Mouse (Mus musculus) cerebellum, adult 2 months (tissue): ENCODE data around the gene Fam20c. TPM values are rescaled to one million over a fixed set of nuclear protein-coding genes. Genes with fewer than 3 reads are reported as not detected.

Experiments used
- DNase-seq, 2 experiments: peaks; one replicate each; pipeline ENCODE4 v3.0.0; 2021
- H3K27ac ChIP-seq: fragments of 200-500 bp; 2 replicates; pipeline ENCODE4 v1.5.1; 2012; ENCODE audit warnings: low read length, control low read depth, inconsistent platforms; ENCODE audit not compliant: insufficient read depth
- H3K27me3 ChIP-seq: fragments of 200-500 bp; 2 replicates; pipeline ENCODE4 v1.6.1; 2012; ENCODE audit warnings: inconsistent platforms, mild to moderate bottlenecking, low read length, moderate library complexity; ENCODE audit not compliant: control insufficient read depth, insufficient read depth
- H3K4me1 ChIP-seq: fragments of 200-500 bp; 2 replicates; pipeline ENCODE4 v1.6.1; 2011; ENCODE audit warnings: low read length; ENCODE audit not compliant: control insufficient read depth, insufficient read depth
- H3K4me3 ChIP-seq: fragments of 200-500 bp; replicated peaks from 2 replicates; pipeline ENCODE3; 2011; ENCODE audit warnings: mild to moderate bottlenecking, low read depth, low read length, control low read depth; ENCODE audit not compliant: insufficient read depth
- CTCF ChIP-seq: fragments of 200-500 bp; IDR thresholded peaks from 2 replicates; pipeline ENCODE4 v1.5.1; 2011; ENCODE audit warnings: low read depth, mild to moderate bottlenecking, control low read depth, low read length, moderate library complexity, borderline replicate concordance; ENCODE audit not compliant: insufficient read depth
- POLR2A ChIP-seq: fragments of 200-500 bp; IDR thresholded peaks from 2 replicates; pipeline ENCODE4 v1.6.1; 2011; ENCODE audit warnings: low read length, control low read depth, borderline replicate concordance; ENCODE audit not compliant: insufficient read depth
- WGBS: fragments of 180-500 bp; shearing (Covaris S2); methylation state at CpG from one replicate; pipeline ENCODE4 v1.1.7; 2018; 5-methylcytosine and 5-hydroxymethylcytosine counted together
- polyA plus RNA-seq: library from polyadenylated mRNA; depleted of rRNA; stranded (reverse); fragments of >200 nt; gene quantifications from 2 replicates; pipeline ENCODE4 v1.2.3, GENCODE M21; 2012

The Fam20c gene
- polyA plus RNA-seq, 1 experiment = 32.9 TPM

- no peak overlapping the region for H3K27ac ChIP-seq
- WGBS = 80% methylated on average over 3 of the region's 3 CpGs
- no peaks in the 10 kb centered on the region for H3K27me3 ChIP-seq
- no peak for DNase-seq
- no peak for TF ChIP-seq CTCF
- TF ChIP-seq POLR2A = no peak
- peaks cover 13% of the 10 kb centered on the region for H3K4me1 ChIP-seq
- no peak overlapping the region for H3K4me3 ChIP-seq
Observed at GRCm38 (mm10) chr5:138779655-138780054, 25.3 kb downstream of the Fam20c start.

DNA sequence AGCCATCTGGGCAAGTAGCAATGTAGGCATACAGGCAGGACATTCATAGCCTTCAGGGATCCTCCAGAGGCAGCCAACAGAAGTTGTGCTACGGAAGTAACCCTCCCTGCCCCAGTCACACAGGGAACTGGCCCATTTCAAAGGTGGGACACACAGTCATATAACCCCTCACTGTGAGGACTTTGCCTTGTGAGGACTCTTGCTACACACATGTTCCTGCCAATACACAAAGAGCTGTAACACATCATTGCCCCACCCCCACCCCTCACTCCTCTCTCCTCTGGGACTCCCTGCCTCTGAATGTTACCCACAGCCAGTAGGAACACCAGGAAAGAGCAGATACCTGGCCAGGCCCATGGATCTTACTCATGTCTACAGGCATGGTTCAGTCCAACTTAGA, 28.4 kb downstream of the Fam20c start:
- no peak for TF ChIP-seq POLR2A
- no peak for TF ChIP-seq CTCF
- H3K27me3 ChIP-seq = no peaks in the 10 kb centered on the region
- 90% methylated on average over 1 of the region's 1 CpGs for WGBS
- no peak overlapping the region for H3K27ac ChIP-seq
- DNase-seq = no peak
- H3K4me1 ChIP-seq = peaks cover 19% of the 10 kb centered on the region
- no peak overlapping the region for H3K4me3 ChIP-seq

GRCm38 (mm10) chr5:138783181-138783580, 28.9 kb downstream of the Fam20c start:
- TF ChIP-seq CTCF = no peak
- TF ChIP-seq POLR2A = no peak
- peaks cover 19% of the 10 kb centered on the region for H3K4me1 ChIP-seq
- WGBS = 93% methylated on average over 8 of the region's 8 CpGs
- no peak for DNase-seq
- H3K4me3 ChIP-seq = no peak overlapping the region
- no peak overlapping the region for H3K27ac ChIP-seq
- H3K27me3 ChIP-seq = no peaks in the 10 kb centered on the region

GRCm38 (mm10) chr5:138785986-138786515, 31.7 kb downstream of the Fam20c start:
- no peak for DNase-seq

DNA sequence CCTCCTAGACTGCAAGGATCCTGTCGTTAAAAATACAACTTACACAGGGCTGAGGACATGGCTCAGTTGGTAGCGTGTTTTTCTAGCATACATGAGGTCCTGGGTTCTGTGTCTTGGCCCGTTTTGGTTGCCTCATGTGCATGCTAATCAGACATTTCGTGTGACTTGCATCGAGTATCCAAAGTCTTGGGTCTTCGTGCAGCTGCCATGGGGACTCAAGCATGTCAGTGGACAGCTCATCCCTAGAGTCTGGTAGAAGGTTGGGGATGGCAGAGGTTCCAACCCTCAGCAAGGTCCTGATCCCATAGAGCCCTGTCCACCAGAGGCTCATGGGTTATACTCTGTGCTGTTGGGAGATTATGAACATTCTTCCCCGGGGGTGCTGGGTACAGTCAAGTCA, 33.3 kb downstream of the Fam20c start:
- Histone ChIP-seq H3K27ac (no peak overlapping the region), H3K4me1 (peaks cover 16% of the 10 kb centered on the region), H3K27me3 (no peaks in the 10 kb centered on the region), H3K4me3 (no peak overlapping the region)
- TF ChIP-seq CTCF (no peak), POLR2A (no peak)
- no peak for DNase-seq
- 94% methylated on average over 7 of the region's 7 CpGs for WGBS

More at GRCm38 (mm10) chr5:138785986-138786515, 31.7 kb downstream of the Fam20c start:
- WGBS = 93% methylated on average over 3 of the region's 3 CpGs
- Histone ChIP-seq H3K27me3 (no peaks in the 10 kb centered on the region), H3K4me3 (no peak overlapping the region), H3K27ac (no peak overlapping the region), H3K4me1 (peaks cover 16% of the 10 kb centered on the region)
- TF ChIP-seq POLR2A (no peak), CTCF (no peak)

GRCm38 (mm10) chr5:138788481-138789211, 34.3 kb downstream of the Fam20c start:
- peak; percentile 19 to 28 for DNase-seq
- TF ChIP-seq CTCF (no peak), POLR2A (no peak)
- H3K27ac ChIP-seq = no peak overlapping the region
- H3K27me3 ChIP-seq = no peaks in the 10 kb centered on the region
- WGBS = 30% methylated on average over 11 of the region's 11 CpGs
- peaks cover 16% of the 10 kb centered on the region for H3K4me1 ChIP-seq
- no peak overlapping the region for H3K4me3 ChIP-seq

DNA sequence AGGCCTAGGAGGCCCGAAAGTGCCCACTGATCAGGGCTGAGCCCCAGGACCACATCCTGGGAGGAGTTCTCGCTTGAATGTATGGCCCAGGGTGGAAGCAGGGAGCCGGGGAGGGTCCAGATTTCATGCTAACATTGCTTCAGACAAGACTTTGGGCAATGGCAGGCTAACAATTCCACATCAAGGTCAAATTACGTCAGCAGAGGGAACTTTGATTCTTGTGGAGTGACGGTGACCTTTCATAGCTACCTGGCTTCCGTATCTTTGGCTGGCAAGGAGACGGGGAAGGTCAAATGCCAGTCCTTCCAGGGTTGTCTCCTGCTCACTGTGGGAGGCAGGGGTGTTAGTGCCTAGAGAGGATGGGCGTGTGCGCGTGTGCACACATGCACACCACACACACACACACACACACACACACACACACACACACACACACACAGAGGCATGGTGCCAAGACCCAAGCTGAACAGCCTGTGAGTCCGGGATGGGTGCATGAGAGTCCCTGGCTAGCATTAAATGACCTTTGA, 36.7 kb downstream of the Fam20c start:
- Histone ChIP-seq H3K27me3 (no peaks in the 10 kb centered on the region), H3K27ac (no peak overlapping the region), H3K4me3 (no peak overlapping the region), H3K4me1 (peaks cover 12% of the 10 kb centered on the region)
- no peak for TF ChIP-seq CTCF
- no peak for TF ChIP-seq POLR2A
- no peak for DNase-seq
- 93% methylated on average over 11 of the region's 11 CpGs for WGBS

- no peak for TF ChIP-seq CTCF
- no peak for TF ChIP-seq POLR2A
- Histone ChIP-seq H3K27ac (no peak overlapping the region), H3K4me3 (no peak overlapping the region), H3K27me3 (no peaks in the 10 kb centered on the region), H3K4me1 (no peaks in the 10 kb centered on the region; the same call in 1 of the 2 replicates)
- 87% methylated on average over 7 of the region's 7 CpGs for WGBS
- DNase-seq = no peak
Observed at GRCm38 (mm10) chr5:138801588-138802116, 47.3 kb downstream of the Fam20c start.

DNA sequence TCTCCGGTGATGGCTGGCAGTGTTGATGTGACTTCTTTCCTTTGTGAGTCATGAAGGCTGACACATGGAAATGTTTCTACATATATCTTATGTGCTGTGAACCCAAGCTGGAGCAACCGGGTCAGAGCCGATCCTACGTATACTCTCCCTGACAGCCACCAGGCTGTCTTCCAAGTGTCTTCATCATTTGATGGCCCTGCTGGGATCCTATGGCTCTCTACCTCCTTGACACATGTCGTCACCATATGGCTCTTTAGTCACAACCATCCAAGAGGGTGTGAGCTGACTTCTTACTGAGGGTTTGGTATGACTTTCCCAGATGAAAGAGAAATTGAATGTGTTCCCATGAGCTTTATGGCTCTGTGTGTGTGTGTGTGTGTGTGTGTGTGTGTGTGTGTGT, 50.0 kb downstream of the Fam20c start:
- peak in 1 of 2 experiments; percentile 56 for DNase-seq
- TF ChIP-seq POLR2A (no peak), CTCF (no peak)
- 27% methylated on average over 5 of the region's 5 CpGs for WGBS
- Histone ChIP-seq H3K4me3 (no peak overlapping the region), H3K27ac (no peak overlapping the region), H3K4me1 (no peaks in the 10 kb centered on the region; the same call in 1 of the 2 replicates), H3K27me3 (no peaks in the 10 kb centered on the region)
